Mouse (Mus musculus): ENCODE results near the gene Gm49396. TPM values are rescaled to one million over a fixed set of nuclear protein-coding genes. Genes with fewer than 3 reads are reported as not detected.
A peak's percentile ranks its signal among the peaks of the same experiment; 100 is the strongest.

Gm49396 gene
- polyA plus RNA-seq, 1 experiment = 1.0 TPM

GRCm38 (mm10) chr7:30551445-30552101 is 11.6 kb upstream of the Gm49396 start:
- Histone ChIP-seq H3K36me3 (ENCODE audit: control insufficient read depth, insufficient read depth) (peaks cover 14% of the 10 kb centered on the region), H3K27me3 (ENCODE audit: control insufficient read depth, insufficient read depth, insufficient read length) (no peaks in the 10 kb centered on the region), H3K4me3 (peak overlapping the region; percentile 68), H3K4me2 (ENCODE audit: low read depth) (peak overlapping the region; percentile 55), H3ac (ENCODE audit: control insufficient read depth, insufficient read length) (peak overlapping the region; percentile 8), H3K79me2 (ENCODE audit: control insufficient read depth, insufficient read depth) (no peaks in the 10 kb centered on the region)
- TF ChIP-seq SRF (IDR thresholded peaks at IDR 0.05; ENCODE audit: control insufficient read depth, insufficient read length, low read depth) (peak; percentile 68), MYOG (IDR thresholded peaks at IDR 0.05; ENCODE audit: control insufficient read depth in 1 of 3, insufficient read depth in 1 of 3, insufficient read length in 2 of 3, low read depth in 2 of 3) (no peak)

GRCm38 (mm10) chr7:30552102-30553020 is 10.8 kb upstream of the Gm49396 start, which contains the start of the genes Hspb6 and Proser3:
Gene Hspb6 (plus strand): TSS chr7:30552178.
Gene Proser3 (minus strand): TSS chr7:30552299.
- Histone ChIP-seq H3K4me2 (ENCODE audit: low read depth) (peak within 1 kb of the TSS; percentile 75), H3K36me3 (ENCODE audit: control insufficient read depth, insufficient read depth) (peaks cover 16% of the 10 kb centered on the region), H3K79me2 (ENCODE audit: control insufficient read depth, insufficient read depth) (no peaks in the 10 kb centered on the region), H3ac (ENCODE audit: control insufficient read depth, insufficient read length) (peak within 1 kb of the TSS; percentile 8), H3K4me3 (peak within 1 kb of the TSS; percentile 68), H3K27me3 (ENCODE audit: control insufficient read depth, insufficient read depth, insufficient read length) (no peaks in the 10 kb centered on the region)
- TF ChIP-seq E2F4 (IDR thresholded peaks at IDR 0.05; ENCODE audit: insufficient read depth) = peak; percentile 58
- no peak for TF ChIP-seq MYOG (IDR thresholded peaks at IDR 0.05; ENCODE audit: control insufficient read depth in 1 of 3, insufficient read depth in 1 of 3, insufficient read length in 2 of 3, low read depth in 2 of 3)
- no peak for TF ChIP-seq TCF3 (IDR thresholded peaks at IDR 0.05; ENCODE audit: insufficient read length, low read depth)
- peak; percentile 71 for TF ChIP-seq POLR2A (IDR thresholded peaks at IDR 0.05; ENCODE audit: insufficient read length, low read depth)
- TF ChIP-seq REST (IDR thresholded peaks at IDR 0.05; ENCODE audit: insufficient read depth, insufficient read length) = no peak
- peak; percentile 71 for TF ChIP-seq POLR2AphosphoS2 (IDR thresholded peaks at IDR 0.05; ENCODE audit: insufficient read length, low read depth)
- TF ChIP-seq CEBPB (IDR thresholded peaks at IDR 0.05; ENCODE audit: insufficient read depth, poor library complexity, severe bottlenecking) = 0 out of 2 replicates have a peak, but pooled peaks have one; percentile 1
- TF ChIP-seq MYOD1 (IDR thresholded peaks at IDR 0.05; ENCODE audit: control insufficient read depth in 1 of 3, insufficient read length in 2 of 3, low read depth in 2 of 3) = no peak
- TF ChIP-seq MAX (IDR thresholded peaks at IDR 0.05; ENCODE audit: low read depth) = no peak
- TF ChIP-seq USF1 (IDR thresholded peaks at IDR 0.05; ENCODE audit: low read depth) = no peak
- TF ChIP-seq TCF12 (IDR thresholded peaks at IDR 0.05; ENCODE audit: insufficient read depth, poor library complexity, severe bottlenecking) = no peak
- no peak for TF ChIP-seq SRF (IDR thresholded peaks at IDR 0.05; ENCODE audit: control insufficient read depth, insufficient read length, low read depth)

- H3K79me2 ChIP-seq (ENCODE audit: control insufficient read depth, insufficient read depth) = no peaks in the 10 kb centered on the region
- H3K4me3 ChIP-seq = peak overlapping the region; percentile 68
- H3K4me2 ChIP-seq (ENCODE audit: low read depth) = peak overlapping the region; percentile 75
- TF ChIP-seq POLR2AphosphoS2 (IDR thresholded peaks at IDR 0.05; ENCODE audit: insufficient read length, low read depth) (peak; percentile 93), REST (IDR thresholded peaks at IDR 0.05; ENCODE audit: insufficient read depth, insufficient read length) (no peak), TCF3 (IDR thresholded peaks at IDR 0.05; ENCODE audit: insufficient read length, low read depth) (no peak), MAX (IDR thresholded peaks at IDR 0.05; ENCODE audit: low read depth) (no peak), SRF (IDR thresholded peaks at IDR 0.05; ENCODE audit: control insufficient read depth, insufficient read length, low read depth) (no peak), MYOG (IDR thresholded peaks at IDR 0.05; ENCODE audit: control insufficient read depth in 1 of 3, insufficient read depth in 1 of 3, insufficient read length in 2 of 3, low read depth in 2 of 3) (no peak), USF1 (IDR thresholded peaks at IDR 0.05; ENCODE audit: low read depth) (no peak), CEBPB (IDR thresholded peaks at IDR 0.05; ENCODE audit: insufficient read depth, poor library complexity, severe bottlenecking) (no peak), E2F4 (IDR thresholded peaks at IDR 0.05; ENCODE audit: insufficient read depth) (no peak), POLR2A (IDR thresholded peaks at IDR 0.05; ENCODE audit: insufficient read length, low read depth) (peak; percentile 82), MYOD1 (IDR thresholded peaks at IDR 0.05; ENCODE audit: control insufficient read depth in 1 of 3, insufficient read length in 2 of 3, low read depth in 2 of 3) (no peak), TCF12 (IDR thresholded peaks at IDR 0.05; ENCODE audit: insufficient read depth, poor library complexity, severe bottlenecking) (no peak)
- no peaks in the 10 kb centered on the region for H3K27me3 ChIP-seq (ENCODE audit: control insufficient read depth, insufficient read depth, insufficient read length)
- H3ac ChIP-seq (ENCODE audit: control insufficient read depth, insufficient read length) = peak overlapping the region; percentile 8
- peaks cover 16% of the 10 kb centered on the region for H3K36me3 ChIP-seq (ENCODE audit: control insufficient read depth, insufficient read depth)
Measured at GRCm38 (mm10) chr7:30553021-30553589, 10.0 kb upstream of the Gm49396 start.

- no peaks in the 10 kb centered on the region for H3K27me3 ChIP-seq (ENCODE audit: control insufficient read depth, insufficient read depth, insufficient read length)
- peak overlapping the region; percentile 75 for H3K4me2 ChIP-seq (ENCODE audit: low read depth)
- peak overlapping the region; percentile 8 for H3ac ChIP-seq (ENCODE audit: control insufficient read depth, insufficient read length)
- TF ChIP-seq CEBPB (IDR thresholded peaks at IDR 0.05; ENCODE audit: insufficient read depth, poor library complexity, severe bottlenecking) (no peak), POLR2AphosphoS2 (IDR thresholded peaks at IDR 0.05; ENCODE audit: insufficient read length, low read depth) (peak; percentile 57)
- peak overlapping the region; percentile 68 for H3K4me3 ChIP-seq
- H3K36me3 ChIP-seq (ENCODE audit: control insufficient read depth, insufficient read depth) = peaks cover 8% of the 10 kb centered on the region
- H3K79me2 ChIP-seq (ENCODE audit: control insufficient read depth, insufficient read depth) = peaks cover 5% of the 10 kb centered on the region
Measured at GRCm38 (mm10) chr7:30553810-30554584, 9.1 kb upstream of the Gm49396 start.
